Mouse (Mus musculus): Measurements from ENCODE around the gene Cenpu. TPM values are rescaled to one million over a fixed set of nuclear protein-coding genes. Genes with fewer than 3 reads are reported as not detected.
"Not testable (repeated sequence)": the region's sequence is repeated elsewhere in the genome, so short reads cannot be mapped to it uniquely, and the experiment has no call there.

Gene Cenpu
- polyA plus RNA-seq, 1 experiment from 2014 or later, result 19.8 TPM

DNA sequence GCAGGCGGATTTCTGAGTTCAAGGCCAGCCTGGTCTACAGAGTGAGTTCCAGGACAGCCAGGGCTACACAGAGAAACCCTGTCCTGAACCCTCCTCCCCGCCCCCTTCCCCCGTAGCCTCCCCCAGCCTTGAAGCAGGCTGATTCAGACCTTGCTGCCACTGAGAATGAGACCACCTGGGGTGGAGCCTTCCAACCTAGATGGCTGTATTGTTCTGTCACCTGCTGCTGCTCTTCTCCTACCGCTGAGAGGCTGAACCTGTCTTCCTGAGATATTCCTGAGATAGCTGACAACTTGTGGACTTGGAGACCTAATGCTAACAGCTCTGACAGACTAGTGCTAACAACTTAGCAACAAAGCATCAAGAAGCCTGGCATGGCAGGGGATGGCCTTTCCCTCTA, 32.5 kb downstream of the Cenpu start:
- not testable (repeated sequence) for H3K4me2 ChIP-seq (ENCODE audit: low read length); H3K9me3 ChIP-seq (ENCODE audit: control insufficient read depth, low read length); H3K4me3 ChIP-seq (ENCODE audit: low read depth, low read length); ATAC-seq (replicated peaks; ENCODE audit: low FRiP score, low TSS enrichment, low read depth); H3K27ac ChIP-seq (ENCODE audit: low read depth); H3K9ac ChIP-seq (ENCODE audit: low read length); H3K4me1 ChIP-seq (replicated peaks; ENCODE audit: control insufficient read depth, insufficient read depth, low read length); DNase-seq (ENCODE audit: low spot score); H3K27me3 ChIP-seq (replicated peaks; ENCODE audit: control insufficient read depth, insufficient read depth, low read length)
- 46% methylated on average over 4 of the region's 4 CpGs for WGBS
- H3K36me3 ChIP-seq (ENCODE audit: control insufficient read depth, insufficient read depth, low read length), result peaks cover 24% of the 10 kb centered on the region

DNA sequence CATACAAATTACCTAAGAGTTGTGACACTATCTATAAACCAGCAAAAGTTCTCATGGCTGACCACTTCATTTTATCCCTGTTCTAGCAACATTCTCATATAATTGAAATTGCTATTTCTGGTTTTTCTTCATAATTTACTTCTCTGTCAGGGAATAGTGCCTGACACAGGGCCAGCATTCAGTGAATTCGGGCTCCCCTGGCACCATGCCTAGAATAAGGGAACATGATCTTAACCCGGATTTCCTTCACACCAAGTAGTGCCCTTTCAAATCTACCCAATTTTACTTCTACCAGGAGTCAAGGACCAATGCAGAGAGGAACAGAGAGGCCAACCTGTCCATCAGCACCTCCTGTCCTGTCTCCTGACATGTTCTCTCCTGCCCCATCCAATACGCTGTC, 33.7 kb downstream of the Cenpu start:
- WGBS, result 81% methylated on average over 3 of the region's 3 CpGs
- Histone ChIP-seq H3K4me2 (ENCODE audit: low read length) (no peak overlapping the region), H3K4me3 (ENCODE audit: low read depth, low read length) (no peak overlapping the region), H3K4me1 (replicated peaks; ENCODE audit: control insufficient read depth, insufficient read depth, low read length) (no peaks in the 10 kb centered on the region), H3K9ac (ENCODE audit: low read length) (no peak overlapping the region), H3K27me3 (replicated peaks; ENCODE audit: control insufficient read depth, insufficient read depth, low read length) (no peaks in the 10 kb centered on the region), H3K9me3 (ENCODE audit: control insufficient read depth, low read length) (no peaks in the 10 kb centered on the region), H3K36me3 (ENCODE audit: control insufficient read depth, insufficient read depth, low read length) (peaks cover 16% of the 10 kb centered on the region; the same call in 1 of the 2 replicates), H3K27ac (ENCODE audit: low read depth) (no peak overlapping the region)
- DNase-seq (ENCODE audit: low spot score) (peak; percentile 23), ATAC-seq (replicated peaks; ENCODE audit: low FRiP score, low TSS enrichment, low read depth) (no peak)

DNA sequence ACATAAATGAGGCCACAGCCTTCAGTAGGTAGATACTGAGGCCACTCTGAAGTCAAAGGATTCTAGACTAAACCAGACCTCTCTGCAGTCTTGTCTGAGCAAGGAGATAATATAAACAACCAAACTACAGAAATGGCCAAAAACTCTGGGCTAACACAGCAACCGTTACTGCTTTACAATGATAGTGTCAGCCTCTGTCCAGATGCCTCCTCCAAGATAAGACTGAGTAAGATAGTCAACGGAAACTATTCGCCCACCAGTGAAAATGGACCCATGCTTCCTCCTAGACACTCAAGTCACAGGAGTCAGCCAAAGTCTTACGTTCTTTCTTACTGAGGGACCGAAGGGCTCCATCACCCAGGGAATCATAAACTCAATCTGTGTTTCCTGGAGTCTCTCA, 36.1 kb downstream of the Cenpu start:
- Histone ChIP-seq H3K36me3 (ENCODE audit: control insufficient read depth, insufficient read depth, low read length) (peaks cover 7% of the 10 kb centered on the region; the same call in 1 of the 2 replicates), H3K4me1 (replicated peaks; ENCODE audit: control insufficient read depth, insufficient read depth, low read length) (no peaks in the 10 kb centered on the region), H3K9me3 (ENCODE audit: control insufficient read depth, low read length) (no peaks in the 10 kb centered on the region), H3K27me3 (replicated peaks; ENCODE audit: control insufficient read depth, insufficient read depth, low read length) (no peaks in the 10 kb centered on the region), H3K4me2 (ENCODE audit: low read length) (no peak overlapping the region), H3K27ac (ENCODE audit: low read depth) (no peak overlapping the region), H3K9ac (ENCODE audit: low read length) (no peak overlapping the region), H3K4me3 (ENCODE audit: low read depth, low read length) (no peak overlapping the region)
- 76% methylated on average over 5 of the region's 5 CpGs for WGBS
- ATAC-seq (replicated peaks; ENCODE audit: low FRiP score, low TSS enrichment, low read depth) (no peak), DNase-seq (ENCODE audit: low spot score) (peak; percentile 24)

DNA sequence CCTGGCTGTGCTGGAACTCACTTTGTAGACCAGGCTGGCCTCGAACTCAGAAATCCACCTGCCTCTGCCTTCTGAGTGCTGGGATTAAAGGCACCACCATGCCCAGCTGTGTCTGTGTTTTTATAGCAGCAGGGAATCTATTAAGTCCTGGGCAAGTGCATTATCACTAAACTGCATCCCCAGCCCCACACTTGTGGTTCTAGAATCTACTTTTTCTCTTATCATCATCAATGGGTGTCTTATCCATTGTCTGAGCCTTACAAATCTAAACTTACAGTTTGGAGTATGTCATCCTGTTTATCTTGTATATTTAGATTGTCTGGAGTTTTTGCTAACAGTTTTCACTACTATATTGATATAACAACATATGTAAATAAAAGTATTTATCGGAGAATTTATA, 36.8 kb downstream of the Cenpu start:
- Histone ChIP-seq H3K9me3 (ENCODE audit: control insufficient read depth, low read length) (no peaks in the 10 kb centered on the region), H3K9ac (ENCODE audit: low read length) (no peak overlapping the region), H3K4me1 (replicated peaks; ENCODE audit: control insufficient read depth, insufficient read depth, low read length) (no peaks in the 10 kb centered on the region), H3K36me3 (ENCODE audit: control insufficient read depth, insufficient read depth, low read length) (peaks cover 7% of the 10 kb centered on the region; the same call in 1 of the 2 replicates), H3K27ac (ENCODE audit: low read depth) (no peak overlapping the region), H3K4me3 (ENCODE audit: low read depth, low read length) (no peak overlapping the region), H3K4me2 (ENCODE audit: low read length) (no peak overlapping the region), H3K27me3 (replicated peaks; ENCODE audit: control insufficient read depth, insufficient read depth, low read length) (no peaks in the 10 kb centered on the region)
- ATAC-seq (replicated peaks; ENCODE audit: low FRiP score, low TSS enrichment, low read depth) (no peak), DNase-seq (ENCODE audit: low spot score) (no peak)
- 91% methylated on average over 2 of the region's 2 CpGs for WGBS

DNA sequence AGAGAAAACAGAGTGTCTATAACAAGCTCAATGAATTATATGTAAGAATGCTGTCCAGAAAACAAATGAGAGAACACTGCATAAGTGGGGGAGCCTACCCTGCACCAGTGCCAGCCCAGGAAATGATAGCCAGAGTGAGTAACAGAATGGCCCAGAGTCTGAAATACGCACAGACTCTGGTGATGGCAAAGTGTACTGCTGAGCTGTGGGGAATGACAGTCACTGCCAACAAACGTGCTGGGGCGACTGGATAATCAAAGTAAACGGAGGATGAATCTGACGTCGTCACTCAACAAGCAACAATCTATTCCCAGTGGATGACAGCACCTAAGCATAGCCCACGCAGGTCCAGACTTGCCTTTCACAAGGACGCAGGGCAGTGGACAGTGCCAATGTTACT, 41.2 kb downstream of the Cenpu start:
- no peak for ATAC-seq (replicated peaks; ENCODE audit: low FRiP score, low TSS enrichment, low read depth)
- no peak for DNase-seq (ENCODE audit: low spot score)
- WGBS, result 78% methylated on average over 8 of the region's 8 CpGs

DNA sequence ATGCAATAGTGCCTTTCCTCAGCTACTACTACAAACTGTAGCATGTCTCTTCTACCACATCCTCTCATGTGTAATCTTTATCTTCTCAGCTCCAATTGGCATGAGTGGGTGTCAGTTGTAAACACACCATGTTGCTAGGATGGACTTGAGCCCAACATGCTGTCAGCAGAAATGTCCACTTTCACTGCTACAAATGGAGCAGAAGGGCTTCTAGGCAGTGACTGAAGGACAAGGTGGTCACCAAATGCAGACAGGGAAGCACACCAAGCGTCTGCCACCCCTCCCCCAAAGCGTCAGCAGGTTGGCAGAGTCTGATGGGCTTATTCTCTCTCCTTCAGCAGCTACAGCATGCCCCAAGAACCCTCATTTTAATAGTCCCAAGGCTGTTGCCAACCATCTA, 41.9 kb downstream of the Cenpu start:
- H3K9me3 ChIP-seq (ENCODE audit: control insufficient read depth, low read length), result no peaks in the 10 kb centered on the region
- 84% methylated on average over 2 of the region's 2 CpGs for WGBS

More for the DNA sequence above, 41.2 kb downstream of the Cenpu start:
- H3K36me3 ChIP-seq (ENCODE audit: control insufficient read depth, insufficient read depth, low read length), result peaks cover 9% of the 10 kb centered on the region
- H3K4me2 ChIP-seq (ENCODE audit: low read length), result no peak overlapping the region
- H3K4me3 ChIP-seq (ENCODE audit: low read depth, low read length), result no peak overlapping the region
- no peaks in the 10 kb centered on the region for H3K4me1 ChIP-seq (replicated peaks; ENCODE audit: control insufficient read depth, insufficient read depth, low read length)
- H3K27ac ChIP-seq (ENCODE audit: low read depth), result no peak overlapping the region
- H3K9me3 ChIP-seq (ENCODE audit: control insufficient read depth, low read length), result no peaks in the 10 kb centered on the region
- no peak overlapping the region for H3K9ac ChIP-seq (ENCODE audit: low read length)
- H3K27me3 ChIP-seq (replicated peaks; ENCODE audit: control insufficient read depth, insufficient read depth, low read length), result no peaks in the 10 kb centered on the region

DNA sequence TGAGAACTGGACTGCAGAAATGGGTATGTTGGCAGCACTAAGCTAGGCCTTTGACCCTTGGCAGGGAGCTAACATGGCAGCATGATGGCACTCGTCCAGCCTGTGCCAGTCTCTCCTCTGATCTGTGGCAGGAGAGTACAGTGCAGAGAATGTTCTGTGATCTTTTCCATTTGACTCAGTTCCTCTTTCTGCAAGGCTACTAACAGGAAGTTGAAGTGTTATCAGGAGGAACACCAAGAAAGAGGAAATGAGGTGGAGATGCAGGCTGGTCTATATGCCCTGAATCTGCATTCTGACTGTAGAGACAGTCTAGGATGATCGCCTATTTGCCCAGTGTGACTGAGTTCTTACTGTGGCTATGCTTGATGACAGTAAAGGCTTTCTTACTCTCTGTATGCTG, 43.8 kb downstream of the Cenpu start:
- no peak overlapping the region for H3K27ac ChIP-seq (ENCODE audit: low read depth)
- no peaks in the 10 kb centered on the region for H3K27me3 ChIP-seq (replicated peaks; ENCODE audit: control insufficient read depth, insufficient read depth, low read length)
- no peak for ATAC-seq (replicated peaks; ENCODE audit: low FRiP score, low TSS enrichment, low read depth)
- DNase-seq (ENCODE audit: low spot score), result no peak
- H3K36me3 ChIP-seq (ENCODE audit: control insufficient read depth, insufficient read depth, low read length), result peaks cover 12% of the 10 kb centered on the region
- 94% methylated on average over 2 of the region's 2 CpGs for WGBS
- no peak overlapping the region for H3K9ac ChIP-seq (ENCODE audit: low read length)
- no peaks in the 10 kb centered on the region for H3K4me1 ChIP-seq (replicated peaks; ENCODE audit: control insufficient read depth, insufficient read depth, low read length)
- no peaks in the 10 kb centered on the region for H3K9me3 ChIP-seq (ENCODE audit: control insufficient read depth, low read length)
- no peak overlapping the region for H3K4me3 ChIP-seq (ENCODE audit: low read depth, low read length)
- no peak overlapping the region for H3K4me2 ChIP-seq (ENCODE audit: low read length)

More for the DNA sequence above, 41.9 kb downstream of the Cenpu start:
- Histone ChIP-seq H3K27ac (ENCODE audit: low read depth) (no peak overlapping the region), H3K4me3 (ENCODE audit: low read depth, low read length) (no peak overlapping the region), H3K9ac (ENCODE audit: low read length) (no peak overlapping the region), H3K27me3 (replicated peaks; ENCODE audit: control insufficient read depth, insufficient read depth, low read length) (no peaks in the 10 kb centered on the region), H3K36me3 (ENCODE audit: control insufficient read depth, insufficient read depth, low read length) (peaks cover 10% of the 10 kb centered on the region), H3K4me1 (replicated peaks; ENCODE audit: control insufficient read depth, insufficient read depth, low read length) (no peaks in the 10 kb centered on the region), H3K4me2 (ENCODE audit: low read length) (no peak overlapping the region)
- DNase-seq (ENCODE audit: low spot score) (no peak), ATAC-seq (replicated peaks; ENCODE audit: low FRiP score, low TSS enrichment, low read depth) (no peak)

DNA sequence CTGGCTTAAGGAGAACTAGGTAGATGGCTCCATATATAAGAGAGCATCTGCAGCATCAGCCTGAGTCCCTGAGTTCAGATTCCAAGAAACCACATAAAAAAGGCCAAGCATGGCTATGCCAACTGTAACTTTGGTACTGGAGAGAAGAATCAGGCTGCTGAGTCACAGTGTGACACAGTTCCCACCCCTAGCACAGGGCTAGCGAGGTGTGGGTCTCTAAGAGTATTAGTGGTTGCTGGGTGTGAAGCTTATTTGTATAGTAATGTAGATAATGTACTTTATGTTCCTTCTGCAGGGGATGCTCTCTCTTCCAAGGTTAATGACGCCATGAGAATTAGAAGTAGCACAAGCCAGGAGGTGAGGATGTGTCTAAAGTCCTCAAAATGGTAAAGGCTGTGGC, 44.7 kb downstream of the Cenpu start:
- WGBS, result 78% methylated on average over 2 of the region's 2 CpGs
- Histone ChIP-seq H3K9me3 (ENCODE audit: control insufficient read depth, low read length) (no peaks in the 10 kb centered on the region), H3K4me2 (ENCODE audit: low read length) (no peak overlapping the region), H3K36me3 (ENCODE audit: control insufficient read depth, insufficient read depth, low read length) (peaks cover 12% of the 10 kb centered on the region), H3K4me1 (replicated peaks; ENCODE audit: control insufficient read depth, insufficient read depth, low read length) (no peaks in the 10 kb centered on the region), H3K27ac (ENCODE audit: low read depth) (no peak overlapping the region), H3K9ac (ENCODE audit: low read length) (no peak overlapping the region), H3K4me3 (ENCODE audit: low read depth, low read length) (no peak overlapping the region), H3K27me3 (replicated peaks; ENCODE audit: control insufficient read depth, insufficient read depth, low read length) (no peaks in the 10 kb centered on the region)
- ATAC-seq (replicated peaks; ENCODE audit: low FRiP score, low TSS enrichment, low read depth) (no peak), DNase-seq (ENCODE audit: low spot score) (no peak)

DNA sequence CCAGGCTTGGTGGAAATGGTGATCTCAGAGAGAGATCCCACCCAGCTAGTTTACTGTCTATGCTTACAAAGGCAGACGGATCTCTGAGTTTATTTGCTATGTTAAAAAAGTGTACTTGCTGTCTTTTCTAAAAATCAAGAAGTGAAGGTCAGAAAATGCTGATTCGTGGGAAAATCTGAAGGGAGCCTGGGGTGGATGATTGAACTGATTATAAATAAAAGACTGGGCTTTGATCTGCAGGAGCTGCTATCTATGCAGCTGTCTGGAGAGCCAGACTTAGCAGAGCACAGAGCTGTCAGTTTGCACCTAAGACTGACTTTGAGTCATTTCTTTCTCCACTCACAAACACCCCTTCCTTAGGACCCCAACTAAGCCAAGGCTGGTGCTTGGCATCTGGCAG, 45.6 kb downstream of the Cenpu start:
- no peaks in the 10 kb centered on the region for H3K27me3 ChIP-seq (replicated peaks; ENCODE audit: control insufficient read depth, insufficient read depth, low read length)
- H3K4me1 ChIP-seq (replicated peaks; ENCODE audit: control insufficient read depth, insufficient read depth, low read length), result no peaks in the 10 kb centered on the region
- H3K4me2 ChIP-seq (ENCODE audit: low read length), result no peak overlapping the region
- ATAC-seq (replicated peaks; ENCODE audit: low FRiP score, low TSS enrichment, low read depth) (no peak), DNase-seq (ENCODE audit: low spot score) (no peak)
- H3K4me3 ChIP-seq (ENCODE audit: low read depth, low read length), result no peak overlapping the region
- no peaks in the 10 kb centered on the region for H3K9me3 ChIP-seq (ENCODE audit: control insufficient read depth, low read length)
- H3K27ac ChIP-seq (ENCODE audit: low read depth), result no peak overlapping the region
- peaks cover 12% of the 10 kb centered on the region for H3K36me3 ChIP-seq (ENCODE audit: control insufficient read depth, insufficient read depth, low read length)
- 60% methylated on average over 2 of the region's 2 CpGs for WGBS
- no peak overlapping the region for H3K9ac ChIP-seq (ENCODE audit: low read length)
